Mouse (Mus musculus) intestine, embryonic 15.5 days (tissue): ENCODE results near the gene Ppp1r35. TPM values are rescaled to one million over a fixed set of nuclear protein-coding genes. Genes with fewer than 3 reads are reported as not detected.
A peak's percentile ranks its signal among the peaks of the same experiment; 100 is the strongest.

ENCODE experiments used
- ATAC-seq: fragments of 200-750 bp; cut with Nextera tagmentation; 2 replicates; pipeline ENCODE4 v1.8.0; 2017; ENCODE audit warnings: moderate TSS enrichment, moderate library complexity
- H3K27ac ChIP-seq: fragments of 300-500 bp; sonication (generic); 2 replicates; pipeline ENCODE4 v1.5.1; 2015; ENCODE audit warnings: mild to moderate bottlenecking, inconsistent platforms
- H3K27me3 ChIP-seq: fragments of 300-500 bp; sonication (generic); replicated peaks from 2 replicates; pipeline ENCODE4 v1.6.1; 2015; ENCODE audit warnings: inconsistent platforms
- H3K36me3 ChIP-seq: fragments of 300-500 bp; sonication (generic); 2 replicates; pipeline ENCODE4 v1.6.1; 2015; ENCODE audit warnings: inconsistent platforms
- H3K4me1 ChIP-seq: fragments of 300-500 bp; sonication (generic); replicated peaks from 2 replicates; pipeline ENCODE4 v1.6.1; 2015; ENCODE audit warnings: inconsistent platforms
- H3K4me2 ChIP-seq: fragments of 300-500 bp; sonication (generic); replicated peaks from 2 replicates; pipeline ENCODE4 v1.6.1; 2015; ENCODE audit warnings: mild to moderate bottlenecking, inconsistent platforms
- H3K4me3 ChIP-seq: fragments of 300-500 bp; sonication (generic); replicated peaks from 2 replicates; pipeline ENCODE4 v1.5.1; 2015; ENCODE audit warnings: inconsistent platforms
- H3K9ac ChIP-seq: fragments of 300-500 bp; sonication (generic); 2 replicates; pipeline ENCODE4 v1.6.1; 2015; ENCODE audit warnings: inconsistent platforms
- H3K9me3 ChIP-seq: fragments of 300-500 bp; sonication (generic); 2 replicates; pipeline ENCODE4 v1.6.1; 2016; ENCODE audit warnings: inconsistent platforms
- WGBS: fragments of 180-500 bp; shearing (Covaris S2); methylation state at CpG from one replicate; pipeline ENCODE4 v1.1.7; 2015; 5-methylcytosine and 5-hydroxymethylcytosine counted together
- polyA plus RNA-seq: library from polyadenylated mRNA; unstranded; fragments of >200 nt; fragmentation: Nextera tagmentation; extraction: Ambion mirVana; gene quantifications from 2 replicates; pipeline ENCODE4 v1.2.1, GENCODE M21; 2015

Ppp1r35 gene
- polyA plus RNA-seq, 1 experiment from 2014 or later, result 22.3 TPM

DNA sequence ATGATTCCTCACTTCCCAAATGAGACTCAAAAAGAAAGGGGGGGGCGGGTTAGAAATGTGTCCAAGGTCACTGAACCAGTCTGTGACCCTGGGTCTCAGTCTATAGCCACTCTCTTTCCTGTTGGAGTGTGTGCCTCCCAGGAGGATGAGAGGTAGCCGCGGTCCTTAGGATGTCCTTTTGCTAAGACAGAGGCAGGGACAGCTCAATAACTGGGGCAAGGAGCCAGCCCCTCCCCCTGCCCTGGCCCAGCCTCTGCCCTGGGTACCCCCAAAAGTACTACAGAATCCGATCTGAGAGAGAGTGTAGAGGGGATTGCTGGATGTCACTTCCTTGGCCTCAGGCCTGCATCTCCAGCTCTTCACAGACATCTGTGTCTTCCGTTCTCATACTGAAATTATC lies 23.2 kb upstream of the Ppp1r35 start:
- Histone ChIP-seq H3K4me2 (no peak overlapping the region), H3K9ac (no peak overlapping the region), H3K9me3 (no peaks in the 10 kb centered on the region), H3K4me3 (no peak overlapping the region), H3K36me3 (peaks cover 55% of the 10 kb centered on the region), H3K27me3 (no peaks in the 10 kb centered on the region), H3K27ac (no peak overlapping the region), H3K4me1 (peaks cover 14% of the 10 kb centered on the region)
- ATAC-seq, result no peak
- 86% methylated on average over 5 of the region's 5 CpGs for WGBS

DNA sequence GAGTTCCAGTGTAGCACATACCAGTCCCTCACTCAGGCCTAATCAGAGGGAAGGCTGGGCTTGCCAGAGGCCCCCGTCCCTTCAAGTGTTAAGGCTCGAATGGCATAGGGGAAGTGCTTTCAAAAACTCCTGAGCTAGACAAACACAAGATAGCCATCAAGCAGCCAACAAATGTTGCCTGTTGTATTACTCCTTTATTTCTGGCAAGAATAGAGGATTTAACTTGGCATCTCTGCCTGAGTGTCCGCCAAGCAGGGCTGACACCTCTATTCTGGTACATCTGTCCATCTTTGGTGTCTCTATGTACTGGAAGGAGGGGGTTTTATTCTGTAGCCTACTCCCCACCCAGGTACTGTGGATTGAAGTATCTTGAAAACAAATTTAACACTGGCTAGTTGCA lies 22.5 kb upstream of the Ppp1r35 start:
- Histone ChIP-seq H3K4me2 (no peak overlapping the region), H3K4me1 (peaks cover 14% of the 10 kb centered on the region), H3K36me3 (peaks cover 53% of the 10 kb centered on the region), H3K4me3 (no peak overlapping the region), H3K9ac (no peak overlapping the region), H3K27me3 (no peaks in the 10 kb centered on the region), H3K27ac (no peak overlapping the region), H3K9me3 (no peaks in the 10 kb centered on the region)
- no peak for ATAC-seq
- 79% methylated on average over 3 of the region's 3 CpGs for WGBS

DNA sequence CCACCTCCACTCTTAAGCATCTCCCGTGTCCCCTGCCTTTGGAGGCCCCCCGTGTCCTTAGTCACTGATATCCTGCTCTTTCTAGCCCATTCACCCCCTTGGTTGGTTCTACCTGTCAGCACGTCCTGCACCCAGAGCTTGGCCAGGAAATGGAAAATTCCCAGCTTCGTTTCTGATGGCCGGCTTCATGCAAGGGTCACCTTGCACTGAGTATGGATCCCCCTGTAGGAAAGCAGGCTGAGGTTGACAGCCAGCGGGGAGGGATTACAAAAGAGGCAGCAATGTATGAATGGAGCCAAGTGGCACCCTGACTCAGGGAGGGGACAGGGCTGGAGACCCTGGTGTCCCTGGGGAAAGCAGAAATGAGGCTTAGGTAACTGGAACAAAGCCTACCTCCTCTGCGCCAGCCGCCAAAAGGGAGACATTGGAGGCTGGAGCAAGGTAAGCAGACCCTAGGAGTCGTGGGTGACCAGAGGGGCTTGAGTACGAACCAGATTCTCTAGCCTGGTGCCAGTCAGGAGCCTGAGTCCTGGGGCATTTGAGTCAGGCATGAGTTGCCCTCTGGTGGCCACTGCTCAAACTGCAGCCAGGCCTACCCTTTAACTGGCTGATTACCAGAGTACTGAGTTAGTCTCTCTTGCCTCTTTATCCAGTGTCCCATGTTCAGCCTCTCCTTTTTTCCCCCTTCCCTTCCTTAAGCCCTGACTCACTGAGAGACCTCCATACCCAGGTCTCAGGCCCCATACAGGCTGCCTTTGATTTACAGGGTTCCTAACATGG lies 21.6 kb upstream of the Ppp1r35 start:
- 45% methylated on average over 10 of the region's 10 CpGs for WGBS
- H3K4me2 ChIP-seq, result no peak overlapping the region
- ATAC-seq, result peak; percentile 57
- peaks cover 44% of the 10 kb centered on the region for H3K36me3 ChIP-seq
- H3K27ac ChIP-seq, result no peak overlapping the region
- H3K9me3 ChIP-seq, result no peaks in the 10 kb centered on the region
- no peak overlapping the region for H3K4me3 ChIP-seq
- no peak overlapping the region for H3K9ac ChIP-seq
- no peaks in the 10 kb centered on the region for H3K27me3 ChIP-seq
- H3K4me1 ChIP-seq, result peaks cover 14% of the 10 kb centered on the region

DNA sequence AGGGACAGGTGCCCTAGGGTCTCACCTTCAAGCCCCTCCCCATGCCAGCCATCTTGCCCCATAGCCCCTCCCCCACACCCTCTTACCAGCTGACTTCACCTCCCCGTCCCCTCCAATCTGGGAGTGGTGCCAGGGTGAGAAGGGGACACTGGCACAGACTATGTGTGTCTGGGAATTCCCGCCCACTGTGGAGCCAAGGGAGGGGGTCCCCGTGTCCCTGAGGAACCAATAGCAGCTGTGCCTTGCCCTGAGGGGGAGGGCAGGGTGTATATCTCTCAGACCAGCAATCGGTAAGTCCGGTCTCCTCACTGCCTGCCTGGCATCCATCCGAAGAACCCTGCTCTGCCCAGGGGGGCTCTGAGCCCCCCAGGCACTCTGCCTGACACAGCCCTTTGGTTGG lies 20.8 kb upstream of the Ppp1r35 start:
- peaks cover 12% of the 10 kb centered on the region for H3K4me1 ChIP-seq
- no peak for ATAC-seq
- no peaks in the 10 kb centered on the region for H3K27me3 ChIP-seq
- no peak overlapping the region for H3K27ac ChIP-seq
- no peaks in the 10 kb centered on the region for H3K9me3 ChIP-seq
- no peak overlapping the region for H3K4me2 ChIP-seq
- peaks cover 37% of the 10 kb centered on the region for H3K36me3 ChIP-seq
- 81% methylated on average over 6 of the region's 6 CpGs for WGBS
- no peak overlapping the region for H3K4me3 ChIP-seq
- no peak overlapping the region for H3K9ac ChIP-seq

DNA sequence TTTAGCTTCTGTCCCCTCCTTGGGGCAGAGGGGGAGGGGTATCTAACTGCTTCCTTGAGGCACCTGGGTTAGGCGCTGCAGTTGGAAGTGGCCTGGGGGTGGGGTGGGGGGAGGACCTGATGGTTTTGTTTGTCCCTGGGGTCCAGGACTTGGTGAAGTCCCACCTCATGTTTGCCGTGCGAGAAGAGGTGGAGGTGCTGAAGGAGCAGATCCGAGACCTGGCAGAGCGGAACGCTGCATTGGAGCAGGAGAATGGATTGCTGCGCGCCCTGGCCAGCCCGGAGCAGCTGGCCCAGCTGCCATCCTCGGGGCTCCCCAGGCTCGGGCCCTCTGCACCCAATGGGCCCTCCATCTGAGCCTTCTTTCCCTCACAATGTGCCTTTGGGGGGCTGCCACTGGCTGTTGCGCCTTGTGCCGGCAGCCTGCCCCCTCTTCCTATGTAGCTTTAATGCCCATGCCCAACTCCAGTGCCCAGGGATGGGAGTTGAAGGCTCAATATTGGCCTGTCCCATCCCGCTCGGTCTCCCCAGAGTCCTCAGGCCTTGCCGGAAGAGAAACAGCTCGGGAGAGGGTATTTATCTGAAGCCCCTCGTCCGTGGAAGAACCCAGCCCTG lies 19.6 kb upstream of the Ppp1r35 start:
- H3K27ac ChIP-seq, result no peak overlapping the region
- no peaks in the 10 kb centered on the region for H3K27me3 ChIP-seq
- peaks cover 31% of the 10 kb centered on the region for H3K36me3 ChIP-seq
- no peaks in the 10 kb centered on the region for H3K9me3 ChIP-seq
- WGBS, result 93% methylated on average over 19 of the region's 19 CpGs
- no peak overlapping the region for H3K4me2 ChIP-seq
- no peak for ATAC-seq
- H3K9ac ChIP-seq, result no peak overlapping the region
- H3K4me1 ChIP-seq, result peaks cover 7% of the 10 kb centered on the region
- H3K4me3 ChIP-seq, result no peak overlapping the region

DNA sequence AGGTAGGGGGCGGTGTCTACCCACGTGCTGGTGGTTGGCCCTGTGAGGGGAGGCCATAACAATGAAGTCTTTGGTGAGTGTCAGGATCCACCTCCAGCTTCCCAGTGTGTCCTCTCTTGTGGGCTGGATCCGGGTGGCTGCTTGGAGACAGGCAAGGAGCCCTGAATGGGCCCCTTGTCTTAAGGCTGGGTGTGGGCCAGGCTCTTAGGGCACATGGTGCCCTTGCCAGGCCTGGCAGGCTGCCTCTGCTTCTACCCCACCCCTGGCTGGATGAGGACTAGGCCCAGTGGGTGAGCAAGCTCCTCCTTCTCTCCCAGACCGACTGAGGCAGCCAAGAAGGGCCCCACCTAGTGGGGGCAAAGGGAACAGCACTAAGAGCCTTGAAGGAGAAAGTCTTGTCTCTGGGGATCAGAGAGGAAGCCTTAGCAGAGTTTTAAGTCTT lies 18.7 kb upstream of the Ppp1r35 start:
- H3K27me3 ChIP-seq, result no peaks in the 10 kb centered on the region
- ATAC-seq, result peak; percentile 79
- peaks cover 31% of the 10 kb centered on the region for H3K36me3 ChIP-seq
- 36% methylated on average over 4 of the region's 4 CpGs for WGBS
- H3K9me3 ChIP-seq, result no peaks in the 10 kb centered on the region
- no peak overlapping the region for H3K9ac ChIP-seq
- H3K4me1 ChIP-seq, result peaks cover 7% of the 10 kb centered on the region
- no peak overlapping the region for H3K4me2 ChIP-seq
- H3K4me3 ChIP-seq, result no peak overlapping the region
- no peak overlapping the region for H3K27ac ChIP-seq

DNA sequence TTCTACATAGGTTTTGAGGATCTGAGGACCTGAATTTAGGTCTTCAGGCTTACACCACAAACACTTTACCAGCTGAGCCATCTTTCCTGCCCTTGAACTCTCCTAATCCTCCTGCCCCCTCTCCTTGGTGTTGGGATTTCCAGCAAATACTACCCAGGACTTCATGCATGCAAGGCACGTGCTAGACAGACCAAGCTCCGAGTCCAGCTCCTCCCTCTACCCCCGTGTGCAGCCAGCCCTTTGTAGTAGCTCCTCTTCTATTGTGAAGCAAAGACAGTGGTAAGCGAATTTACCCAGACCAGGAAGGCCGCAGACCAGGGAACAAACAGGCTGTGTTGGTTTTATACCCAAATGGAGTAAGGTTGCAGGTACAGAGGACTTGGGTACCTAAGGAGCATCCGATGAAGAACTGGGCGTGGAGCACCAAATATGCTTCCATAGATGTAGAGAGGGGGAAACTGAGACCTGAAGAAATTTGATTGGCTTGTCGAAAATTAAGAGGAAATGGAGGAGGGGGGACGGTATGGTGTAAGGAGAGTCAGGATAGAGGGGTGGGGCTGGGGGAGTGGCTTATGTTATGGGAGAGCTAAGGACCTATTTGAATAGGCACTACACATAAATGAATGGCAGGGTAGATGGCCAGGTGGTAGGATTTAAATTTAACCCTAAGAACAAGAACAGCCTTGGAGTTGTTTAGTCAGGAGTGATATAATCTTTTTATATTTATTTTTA lies 13.9 kb upstream of the Ppp1r35 start:
- Histone ChIP-seq H3K27me3 (no peaks in the 10 kb centered on the region), H3K36me3 (0 out of 2 replicates have a peak, but pooled peaks cover 3% of the 10 kb centered on the region), H3K4me3 (no peak overlapping the region), H3K4me1 (peaks cover 3% of the 10 kb centered on the region), H3K9ac (no peak overlapping the region), H3K9me3 (no peaks in the 10 kb centered on the region), H3K27ac (no peak overlapping the region), H3K4me2 (no peak overlapping the region)
- 53% methylated on average over 9 of the region's 9 CpGs for WGBS
- ATAC-seq, result no peak

DNA sequence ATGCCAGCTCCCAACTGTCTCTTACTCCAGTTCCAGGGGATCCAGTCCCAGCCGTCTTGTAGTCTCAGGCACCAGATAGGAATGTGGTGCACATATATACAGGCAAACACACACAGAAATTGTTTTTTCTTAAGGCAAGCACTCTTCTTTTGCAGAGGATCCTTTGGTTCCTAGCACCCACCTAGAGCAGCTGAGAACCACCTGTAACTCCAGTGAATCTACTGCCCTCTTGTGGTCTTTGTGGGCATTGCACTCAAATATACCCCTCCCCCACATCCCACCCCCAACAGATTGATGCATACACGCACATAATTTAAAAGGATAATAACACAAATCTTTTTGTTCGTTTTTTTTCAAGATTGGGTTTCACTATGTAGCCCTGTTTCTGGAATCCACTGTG lies 12.4 kb upstream of the Ppp1r35 start:
- Histone ChIP-seq H3K4me1 (no peaks in the 10 kb centered on the region), H3K27ac (no peak overlapping the region), H3K4me3 (no peak overlapping the region), H3K27me3 (no peaks in the 10 kb centered on the region), H3K4me2 (no peak overlapping the region), H3K36me3 (no peaks in the 10 kb centered on the region), H3K9ac (no peak overlapping the region), H3K9me3 (no peaks in the 10 kb centered on the region)
- ATAC-seq, result no peak
- WGBS, result 59% methylated on average over 3 of the region's 3 CpGs

DNA sequence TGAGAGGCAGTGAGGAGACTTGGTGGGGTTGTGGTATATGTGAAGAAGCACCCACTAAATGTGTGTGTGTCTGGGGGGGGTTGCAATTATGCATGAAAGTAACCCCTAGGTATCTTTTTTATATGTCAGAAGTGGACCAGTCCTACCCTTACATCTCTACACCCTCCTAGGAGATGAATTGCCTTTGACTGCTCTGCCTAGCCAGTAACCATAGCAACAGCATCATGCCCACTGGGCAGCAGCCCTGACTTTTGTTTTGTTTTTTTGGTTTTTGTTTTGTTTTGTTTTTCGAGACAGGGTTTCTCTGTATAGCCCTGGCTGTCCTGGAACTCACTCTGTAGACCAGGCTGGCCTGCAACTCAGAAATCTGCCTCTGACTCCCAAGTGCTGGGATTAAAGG lies 10.2 kb upstream of the Ppp1r35 start:
- no peaks in the 10 kb centered on the region for H3K36me3 ChIP-seq
- no peak for ATAC-seq
- no peak overlapping the region for H3K9ac ChIP-seq
- no peak overlapping the region for H3K27ac ChIP-seq
- H3K9me3 ChIP-seq, result no peaks in the 10 kb centered on the region
- no peaks in the 10 kb centered on the region for H3K27me3 ChIP-seq
- no peaks in the 10 kb centered on the region for H3K4me1 ChIP-seq
- 59% methylated on average over 1 of the region's 1 CpGs for WGBS
- H3K4me2 ChIP-seq, result no peak overlapping the region
- no peak overlapping the region for H3K4me3 ChIP-seq

DNA sequence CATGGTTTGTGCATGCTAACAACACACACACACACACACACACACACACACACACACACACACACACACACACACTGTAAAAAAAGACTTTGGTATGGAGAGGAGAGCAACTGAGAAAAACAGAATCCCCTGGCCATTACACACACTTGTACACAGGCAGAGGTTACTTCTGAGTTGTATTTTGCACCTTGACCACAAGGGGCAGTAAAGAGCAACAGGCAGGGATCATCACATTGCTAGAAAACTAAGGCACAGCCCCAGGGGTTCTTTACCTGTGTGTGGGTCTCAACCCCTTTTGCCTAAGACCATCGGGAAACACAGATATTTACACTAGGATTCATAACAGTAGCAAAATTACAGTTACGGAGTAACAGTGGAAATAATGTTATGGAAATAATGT lies 7.9 kb upstream of the Ppp1r35 start:
- Histone ChIP-seq H3K4me2 (no peak overlapping the region), H3K4me1 (no peaks in the 10 kb centered on the region), H3K4me3 (no peak overlapping the region), H3K27me3 (no peaks in the 10 kb centered on the region), H3K9ac (no peak overlapping the region), H3K27ac (no peak overlapping the region), H3K36me3 (no peaks in the 10 kb centered on the region), H3K9me3 (no peaks in the 10 kb centered on the region)
- ATAC-seq, result peak; percentile 46; the same call in 1 of the 2 replicates
- 47% methylated on average over 2 of the region's 2 CpGs for WGBS

DNA sequence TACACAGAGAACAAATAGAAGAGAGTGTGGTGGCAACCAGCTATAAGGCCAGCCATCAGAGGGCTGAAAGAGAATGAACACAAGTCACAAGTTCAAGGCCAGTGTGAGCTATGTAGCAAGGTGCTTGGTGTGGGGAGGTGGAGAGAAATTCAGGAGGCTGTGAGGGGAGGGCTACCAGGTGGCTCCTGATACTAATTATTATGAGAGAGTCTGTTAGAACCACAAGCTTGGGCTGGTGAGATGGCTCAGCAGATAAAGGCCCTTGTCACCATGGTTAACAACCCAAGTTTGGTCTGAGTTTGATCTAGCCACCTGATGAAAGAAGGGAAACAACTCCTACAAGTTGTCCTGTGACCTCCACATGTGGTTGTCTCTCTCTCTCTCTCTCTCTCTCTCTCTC lies 5.9 kb upstream of the Ppp1r35 start:
- ATAC-seq, result no peak
- H3K36me3 ChIP-seq, result no peaks in the 10 kb centered on the region
- 0 out of 2 replicates have a peak, but pooled peaks cover 8% of the 10 kb centered on the region for H3K4me1 ChIP-seq
- H3K9me3 ChIP-seq, result no peaks in the 10 kb centered on the region
- H3K4me3 ChIP-seq, result no peak overlapping the region
- no peak overlapping the region for H3K4me2 ChIP-seq
- no peak overlapping the region for H3K9ac ChIP-seq
- no peak overlapping the region for H3K27ac ChIP-seq
- H3K27me3 ChIP-seq, result no peaks in the 10 kb centered on the region

DNA sequence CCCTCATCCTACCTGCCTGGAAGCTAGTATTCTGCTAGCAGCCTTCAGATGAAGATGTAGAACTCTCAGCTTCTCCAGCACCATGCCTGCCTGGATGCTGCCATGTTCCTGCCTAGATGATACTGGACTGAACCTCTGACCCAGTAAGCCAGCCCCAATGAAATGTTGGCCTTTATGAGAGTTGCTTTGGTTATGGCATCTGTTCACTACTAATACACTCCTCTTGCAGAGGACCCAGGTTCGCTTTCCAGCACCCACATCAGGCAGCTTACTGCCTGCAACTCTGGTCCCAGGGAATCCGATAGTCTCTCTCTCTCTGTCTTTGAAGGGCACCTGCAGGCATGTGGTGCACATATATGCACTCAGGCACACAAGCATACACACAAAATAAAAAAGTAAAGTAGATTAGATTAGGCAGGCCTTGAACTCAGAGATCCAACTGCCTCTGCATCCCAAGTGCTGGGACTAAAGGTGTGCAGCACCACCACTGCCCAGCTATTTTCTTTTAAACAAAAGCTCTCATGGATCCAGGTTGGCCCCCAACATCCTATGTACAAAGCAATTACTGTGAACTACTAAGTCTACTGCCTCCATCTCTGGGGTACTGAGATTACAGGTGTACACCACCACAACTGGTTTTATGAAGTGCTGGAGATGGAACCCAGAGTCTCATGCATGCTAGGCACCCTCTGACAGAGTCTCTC lies 2.9 kb upstream of the Ppp1r35 start:
- 91% methylated on average over 2 of the region's 2 CpGs for WGBS
- H3K4me2 ChIP-seq, result no peak overlapping the region
- peaks cover 23% of the 10 kb centered on the region for H3K4me1 ChIP-seq
- H3K9ac ChIP-seq, result no peak overlapping the region
- peak overlapping the region; percentile 45 for H3K27ac ChIP-seq
- H3K9me3 ChIP-seq, result no peaks in the 10 kb centered on the region
- H3K27me3 ChIP-seq, result no peaks in the 10 kb centered on the region
- H3K36me3 ChIP-seq, result 0 out of 2 replicates have a peak, but pooled peaks cover 4% of the 10 kb centered on the region
- no peak overlapping the region for H3K4me3 ChIP-seq
- ATAC-seq, result no peak
